Mouse (Mus musculus): Measurements from ENCODE around the gene Ankrd65.

DNA sequence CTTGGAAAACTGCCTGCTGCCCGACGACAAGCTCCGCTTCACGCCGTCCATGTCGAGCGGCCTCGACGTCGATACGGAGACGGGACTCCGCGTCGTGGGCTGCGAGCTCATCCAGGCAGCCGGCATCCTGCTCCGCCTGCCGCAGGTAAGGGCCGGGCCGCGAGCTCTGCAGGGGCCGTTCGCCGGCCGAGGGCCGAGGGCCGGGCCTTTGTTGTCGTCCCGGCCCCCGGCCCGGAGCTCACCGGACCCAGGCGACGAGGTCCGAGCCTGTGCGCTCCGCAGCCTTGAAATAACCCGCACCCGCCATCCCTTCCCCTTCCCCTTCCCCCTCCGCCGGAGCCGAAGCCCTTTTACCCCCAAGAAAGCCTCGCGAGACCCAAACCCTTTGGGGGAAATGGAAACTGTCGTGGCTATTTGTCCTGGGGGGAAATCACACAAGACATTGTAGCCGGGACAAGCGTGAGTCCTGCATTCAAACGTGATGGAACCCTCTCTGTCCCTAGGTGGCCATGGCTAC lies 22.5 kb downstream of the Ankrd65 start:
- TF ChIP-seq POLR2A (IDR thresholded peaks at IDR 0.05; ENCODE audit: borderline replicate concordance, low read depth, low read length) (no peak), CTCF (IDR thresholded peaks at IDR 0.05; ENCODE audit: low read depth, low read length) (no peak)

Measured in bone marrow macrophage, adult 2 months (primary cell).